Mouse (Mus musculus) layer of hippocampus, adult 8-10 months (tissue): ENCODE results near the gene Tmem200b. TPM values are rescaled to one million over a fixed set of nuclear protein-coding genes. Genes with fewer than 3 reads are reported as not detected.

Source experiments
- DNase-seq, 2 experiments: peaks; one replicate each; pipeline ENCODE4 v3.0.0; 2022; ENCODE audit warnings: low spot score in 2 of 2
- total RNA-seq, 4 experiments: library from RNA; stranded (reverse); gene quantifications; 2 replicates each; pipeline ENCODE4 v1.2.4; 2022

Gene Tmem200b
- total RNA-seq, 4 experiments from 2014 or later, result 2.1 to 3.8 (median 3.2) TPM

DNA sequence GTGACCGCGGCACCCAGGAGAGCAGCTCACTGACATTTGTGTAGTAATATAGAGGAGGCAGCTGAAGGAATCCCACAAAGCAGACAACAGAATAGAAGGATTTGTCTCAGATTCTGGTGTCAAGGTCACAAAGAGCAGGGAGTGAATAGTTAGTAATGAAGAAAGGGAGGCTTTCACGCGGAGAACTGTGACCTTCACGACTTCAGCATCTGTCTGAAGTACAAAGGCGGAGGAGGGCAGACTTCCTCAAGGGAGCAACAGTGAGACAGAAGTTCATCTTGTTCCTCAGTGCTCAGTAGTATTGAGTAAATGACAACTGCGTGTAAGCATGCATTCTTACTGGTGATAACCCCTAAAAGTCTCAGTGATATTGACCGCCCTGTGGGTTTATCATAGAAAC lies 29.1 kb downstream of the Tmem200b start:
- no peak for DNase-seq

DNA sequence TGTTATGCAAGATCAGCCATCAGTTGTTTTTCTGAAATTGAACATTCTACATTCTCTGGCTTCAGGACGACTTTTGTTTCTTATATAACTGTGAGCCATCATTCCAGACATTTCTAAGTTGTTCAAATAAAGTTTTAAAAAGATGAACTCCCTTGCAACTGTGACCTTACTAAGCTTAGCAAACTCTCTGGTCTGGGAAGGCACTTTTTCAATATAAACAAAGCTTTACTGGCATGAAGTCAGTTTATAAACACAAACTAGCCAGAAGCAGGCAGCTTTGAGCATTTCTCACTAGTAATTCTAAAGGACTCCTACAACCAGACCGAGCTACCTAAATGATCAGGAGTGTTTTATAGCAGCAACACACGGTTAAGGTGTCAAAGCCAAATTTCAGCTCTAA lies 35.6 kb downstream of the Tmem200b start:
- no peak for DNase-seq

DNA sequence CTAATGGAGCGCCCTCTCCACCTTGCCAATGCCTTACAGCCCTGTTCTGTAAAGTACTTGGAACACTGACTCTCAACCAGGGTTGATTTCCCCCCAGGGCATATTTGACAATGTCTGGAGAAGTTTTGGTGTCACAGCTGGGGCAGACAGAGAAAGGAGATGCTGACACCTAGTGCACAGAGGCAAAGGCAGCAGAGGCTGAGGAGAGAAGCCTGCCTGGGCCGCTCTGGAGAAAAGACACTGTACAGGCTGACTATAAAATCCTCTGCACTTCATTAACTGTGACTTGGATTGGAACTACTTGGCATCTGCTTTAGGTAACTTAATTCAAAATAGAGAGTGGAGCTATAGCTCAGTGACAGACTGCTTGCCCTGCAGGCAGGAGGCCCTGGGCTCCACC lies 47.3 kb downstream of the Tmem200b start:
- no peak for DNase-seq

DNA sequence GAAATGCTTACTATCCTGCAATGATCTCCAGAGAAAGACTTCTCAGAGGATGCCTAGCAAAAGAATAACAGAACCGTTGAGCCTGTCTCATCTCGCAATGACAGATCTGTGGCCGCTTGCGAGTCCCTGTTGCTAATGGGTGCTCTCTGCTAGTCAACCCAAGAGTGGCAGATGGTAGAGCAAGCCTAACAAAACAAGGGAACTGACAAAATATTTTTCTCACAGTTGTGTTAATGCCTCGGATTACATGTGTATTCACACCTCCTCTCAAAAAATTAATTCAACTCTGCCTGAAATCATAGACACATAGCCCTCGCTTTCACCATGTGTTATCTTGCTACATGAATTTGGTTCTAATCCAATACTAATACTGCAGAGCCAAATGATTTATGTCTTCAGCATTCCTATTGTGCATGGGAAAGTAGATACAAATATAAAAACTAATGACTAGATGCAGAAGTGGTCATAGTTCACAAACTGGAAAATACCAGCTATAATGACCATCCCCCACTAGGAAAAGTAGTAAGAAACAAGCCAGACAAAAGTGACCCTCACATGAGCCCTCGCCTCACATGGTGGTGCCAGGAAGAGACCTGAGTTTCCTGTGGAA lies 48.8 kb downstream of the Tmem200b start:
- DNase-seq, result peak; percentile 21 to 32

Other genes with a start within 250 kb of the Tmem200b start
- gene Ptpru, start 83.5 kb upstream of the Tmem200b start, total RNA-seq, result 10 to 100 TPM; 80.2 to 91.8 (median 84.1) TPM
- 10 to 100 TPM; 31.0 to 43.7 (median 37.7) TPM for gene Mecr, start 78.3 kb upstream of the Tmem200b start, total RNA-seq
- 10 to 100 TPM; 62.6 to 72.1 (median 65.8) TPM for gene Srsf4, start 48.2 kb upstream of the Tmem200b start, total RNA-seq
- gene Gm10300, start 152.9 kb downstream of the Tmem200b start, total RNA-seq, result under 1 TPM in 2 of 4 experiments, not detected in 2; 0.20 to 0.23 TPM
- 10 to 100 TPM; 23.0 to 27.9 (median 25.7) TPM for gene Epb41, start 153.6 kb downstream of the Tmem200b start, total RNA-seq
- gene Oprd1, start 222.7 kb downstream of the Tmem200b start, total RNA-seq, result 10 to 100 TPM in 3 of 4 experiments, 1 to 10 TPM in 1; 9.2 to 13.4 (median 11.9) TPM